Mouse (Mus musculus) hindbrain, embryonic 11.5 days (tissue): ENCODE data around the gene Fabp1. TPM values are rescaled to one million over a fixed set of nuclear protein-coding genes. Genes with fewer than 3 reads are reported as not detected.
A peak's percentile ranks its signal among the peaks of the same experiment; 100 is the strongest.

Experiments
- ATAC-seq: fragments of 200-750 bp; cut with Nextera tagmentation; 2 replicates; pipeline ENCODE4 v1.8.0; 2017; ENCODE audit warnings: mild to moderate bottlenecking, moderate TSS enrichment, moderate library complexity; ENCODE audit not compliant: low FRiP score
- DNase-seq: peaks from one replicate; pipeline ENCODE4 v3.0.0-alpha.2; 2015; ENCODE audit warnings: low spot score
- H3K27ac ChIP-seq: fragments of 300-500 bp; sonication (generic); 2 replicates; pipeline ENCODE4 v1.5.1; 2014; ENCODE audit warnings: mild to moderate bottlenecking, low read depth, low read length
- H3K27me3 ChIP-seq: fragments of 300-500 bp; sonication (generic); 2 replicates; pipeline ENCODE4 v1.6.1; 2014; ENCODE audit warnings: mild to moderate bottlenecking, low read length, moderate library complexity, mixed read lengths; ENCODE audit not compliant: control insufficient read depth, insufficient read depth
- H3K36me3 ChIP-seq: fragments of 300-500 bp; sonication (generic); 2 replicates; pipeline ENCODE4 v1.6.1; 2014; ENCODE audit warnings: mild to moderate bottlenecking, low read length, moderate library complexity, mixed read lengths; ENCODE audit not compliant: control insufficient read depth, insufficient read depth
- H3K4me1 ChIP-seq: fragments of 300-500 bp; sonication (generic); replicated peaks from 2 replicates; pipeline ENCODE4 v1.6.1; 2014; ENCODE audit warnings: low read length, mixed read lengths; ENCODE audit not compliant: control insufficient read depth, insufficient read depth
- H3K4me2 ChIP-seq: fragments of 300-500 bp; sonication (generic); replicated peaks from 2 replicates; pipeline ENCODE4 v1.6.1; 2014; ENCODE audit warnings: mild to moderate bottlenecking, low read depth, low read length
- H3K4me3 ChIP-seq: fragments of 300-500 bp; sonication (generic); 2 replicates; pipeline ENCODE4 v1.5.1; 2014; ENCODE audit warnings: low read depth, low read length
- H3K9ac ChIP-seq: fragments of 300-500 bp; sonication (generic); 2 replicates; pipeline ENCODE4 v1.6.1; 2014; ENCODE audit warnings: low read depth, low read length
- H3K9me3 ChIP-seq: fragments of 300-500 bp; sonication (generic); 2 replicates; pipeline ENCODE4 v1.6.1; 2016; ENCODE audit warnings: low read length; ENCODE audit not compliant: control insufficient read depth
- WGBS: fragments of 180-500 bp; shearing (Covaris S2); extraction: QIAGEN DNeasy Blood & Tissue Kit; methylation state at CpG from one replicate; pipeline ENCODE4 v1.1.7; 2014; 5-methylcytosine and 5-hydroxymethylcytosine counted together
- polyA plus RNA-seq: library from polyadenylated mRNA; unstranded; fragments of >200 nt; fragmentation: Nextera tagmentation; extraction: Ambion mirVana; gene quantifications from 2 replicates; pipeline ENCODE4 v1.2.1, GENCODE M21; 2014

The Fabp1 gene
- polyA plus RNA-seq, 1 experiment from 2014 or later = not detected

DNA sequence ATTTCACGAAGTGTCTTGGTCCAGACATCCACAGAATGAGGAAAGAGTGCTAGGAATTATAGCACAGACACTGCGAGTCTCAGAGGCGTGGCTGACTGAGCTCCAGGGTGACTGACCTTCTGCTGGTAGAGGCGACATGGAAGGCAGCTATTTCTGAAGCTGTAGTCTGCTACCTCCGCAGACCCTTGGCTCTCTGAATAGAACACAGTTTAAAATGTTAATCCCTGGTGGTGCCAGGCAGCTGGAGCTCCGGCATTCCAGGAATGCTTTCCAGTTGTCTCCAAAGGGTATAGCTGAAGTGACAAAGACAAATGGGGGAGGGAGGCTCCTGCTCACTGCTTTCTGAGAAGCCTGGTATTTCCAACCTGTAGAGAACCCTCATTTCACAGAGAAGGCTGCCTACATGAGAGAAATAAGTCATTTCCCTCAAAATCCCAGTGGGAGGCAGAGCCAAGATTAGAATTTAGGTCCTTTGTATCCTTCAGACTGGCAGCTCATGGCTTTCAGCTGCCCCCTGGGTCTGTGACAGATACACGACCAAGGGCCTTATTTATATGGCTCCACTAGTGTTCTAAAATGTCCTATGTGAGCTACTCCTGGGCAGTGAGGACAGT lies 27.6 kb downstream of the Fabp1 start:
- H3K4me1 ChIP-seq = 0 out of 2 replicates have a peak, but pooled peaks cover 4% of the 10 kb centered on the region
- WGBS = 5% methylated on average over 7 of the region's 7 CpGs
- peak; percentile 47; the same call in 1 of the 2 replicates for ATAC-seq
- no peaks in the 10 kb centered on the region for H3K9me3 ChIP-seq
- no peak overlapping the region for H3K4me2 ChIP-seq
- no peak overlapping the region for H3K9ac ChIP-seq
- H3K27me3 ChIP-seq = no peaks in the 10 kb centered on the region
- no peak overlapping the region for H3K4me3 ChIP-seq
- DNase-seq = peak; percentile 33
- 0 out of 2 replicates have a peak overlapping the region, but pooled peaks have one; percentile 10 for H3K27ac ChIP-seq
- no peaks in the 10 kb centered on the region for H3K36me3 ChIP-seq

DNA sequence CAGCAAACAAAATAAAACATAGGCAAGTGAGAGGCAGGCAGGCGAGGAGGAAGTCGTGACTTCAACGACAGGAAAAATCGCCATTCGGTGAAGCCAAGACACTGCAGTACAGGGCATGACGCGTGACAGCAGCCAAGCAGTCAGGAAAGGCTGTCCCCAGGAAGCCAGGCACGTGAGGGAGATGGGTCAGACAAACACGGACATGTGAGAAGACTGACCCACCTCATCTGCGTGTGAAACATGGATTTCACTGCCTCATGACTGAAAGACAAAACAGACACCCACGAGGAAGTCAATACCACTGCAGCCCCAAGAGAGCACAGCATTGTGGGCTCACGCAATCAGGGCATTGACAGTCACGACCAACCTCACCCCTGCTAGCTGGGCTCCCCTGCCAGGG lies 35.5 kb downstream of the Fabp1 start:
- Histone ChIP-seq H3K4me1 (no peaks in the 10 kb centered on the region), H3K9ac (no peak overlapping the region), H3K4me3 (no peak overlapping the region), H3K9me3 (no peaks in the 10 kb centered on the region), H3K27ac (no peak overlapping the region), H3K4me2 (no peak overlapping the region), H3K36me3 (no peaks in the 10 kb centered on the region), H3K27me3 (no peaks in the 10 kb centered on the region)
- DNase-seq (no peak), ATAC-seq (no peak)
- 84% methylated on average over 13 of the region's 13 CpGs for WGBS

DNA sequence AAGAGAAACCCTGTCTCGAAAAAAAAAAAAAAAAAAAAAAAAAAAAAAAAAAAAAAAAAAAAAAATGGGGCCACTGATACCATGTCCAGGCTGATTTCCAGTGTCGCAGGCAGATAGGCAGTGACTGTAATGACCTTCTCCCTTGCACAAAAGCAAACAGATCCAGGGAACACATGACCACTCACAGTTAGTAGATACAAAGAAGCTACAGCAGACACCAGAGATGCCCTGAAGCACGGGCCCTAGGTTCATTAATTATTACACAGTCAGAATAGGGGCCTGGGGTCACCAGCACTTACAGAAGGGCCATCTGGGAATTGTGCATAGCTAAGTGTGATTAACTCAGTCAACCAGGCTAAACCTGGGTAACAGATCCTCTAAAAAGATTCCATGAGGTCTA lies 36.3 kb downstream of the Fabp1 start:
- H3K36me3 ChIP-seq = no peaks in the 10 kb centered on the region
- H3K4me3 ChIP-seq = no peak overlapping the region
- no peaks in the 10 kb centered on the region for H3K4me1 ChIP-seq
- no peak overlapping the region for H3K4me2 ChIP-seq
- no peaks in the 10 kb centered on the region for H3K27me3 ChIP-seq
- no peak for DNase-seq
- H3K9ac ChIP-seq = no peak overlapping the region
- 56% methylated on average over 2 of the region's 3 CpGs for WGBS
- peak; percentile 17; the same call in 1 of the 2 replicates for ATAC-seq
- H3K27ac ChIP-seq = no peak overlapping the region
- H3K9me3 ChIP-seq = no peaks in the 10 kb centered on the region

DNA sequence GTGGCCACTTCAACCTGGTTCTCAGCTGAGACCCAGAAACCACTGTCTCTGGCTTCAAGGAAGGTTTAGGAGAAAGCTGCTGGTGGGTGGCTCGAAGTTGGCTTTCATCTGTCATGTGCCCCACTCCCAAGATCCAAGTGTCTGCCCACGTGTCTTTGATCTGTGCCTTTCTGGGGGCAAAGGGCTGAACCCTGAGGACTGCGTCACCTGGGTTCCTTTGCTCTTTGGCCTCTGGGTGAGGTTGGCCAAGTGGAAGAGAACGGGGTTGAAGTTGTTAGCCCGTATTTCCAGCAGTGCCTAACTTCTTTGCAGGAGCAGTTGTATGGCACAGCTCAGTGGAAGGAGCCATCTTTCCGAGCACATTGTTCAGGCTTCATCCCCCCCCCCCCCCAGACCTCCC lies 36.9 kb downstream of the Fabp1 start:
- H3K4me1 ChIP-seq = no peaks in the 10 kb centered on the region
- ATAC-seq (no peak), DNase-seq (no peak)
- WGBS = 82% methylated on average over 6 of the region's 6 CpGs
- H3K4me2 ChIP-seq = no peak overlapping the region
- no peak overlapping the region for H3K9ac ChIP-seq
- no peak overlapping the region for H3K27ac ChIP-seq
- H3K27me3 ChIP-seq = no peaks in the 10 kb centered on the region
- H3K4me3 ChIP-seq = no peak overlapping the region
- no peaks in the 10 kb centered on the region for H3K9me3 ChIP-seq
- no peaks in the 10 kb centered on the region for H3K36me3 ChIP-seq

DNA sequence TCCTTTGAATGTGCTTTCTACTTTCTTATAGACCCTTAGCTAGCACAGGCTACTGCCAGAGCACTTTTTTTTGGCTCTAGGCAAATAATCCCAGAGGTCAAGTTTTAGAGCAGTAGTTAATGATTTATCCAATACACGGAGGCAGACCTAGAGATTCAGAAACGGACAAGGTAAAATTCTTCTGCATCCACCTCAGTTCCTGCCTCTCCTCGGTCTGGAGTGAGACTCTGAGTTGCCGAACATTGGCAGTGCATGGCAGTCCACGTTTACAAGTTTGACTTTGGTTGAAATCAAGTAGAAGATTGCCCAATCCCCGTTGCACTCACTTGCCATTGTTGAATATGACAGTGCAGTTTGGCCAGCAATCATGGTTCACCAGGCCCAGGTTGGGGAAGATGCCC lies 37.4 kb downstream of the Fabp1 start:
- WGBS = 87% methylated on average over 6 of the region's 6 CpGs

DNA sequence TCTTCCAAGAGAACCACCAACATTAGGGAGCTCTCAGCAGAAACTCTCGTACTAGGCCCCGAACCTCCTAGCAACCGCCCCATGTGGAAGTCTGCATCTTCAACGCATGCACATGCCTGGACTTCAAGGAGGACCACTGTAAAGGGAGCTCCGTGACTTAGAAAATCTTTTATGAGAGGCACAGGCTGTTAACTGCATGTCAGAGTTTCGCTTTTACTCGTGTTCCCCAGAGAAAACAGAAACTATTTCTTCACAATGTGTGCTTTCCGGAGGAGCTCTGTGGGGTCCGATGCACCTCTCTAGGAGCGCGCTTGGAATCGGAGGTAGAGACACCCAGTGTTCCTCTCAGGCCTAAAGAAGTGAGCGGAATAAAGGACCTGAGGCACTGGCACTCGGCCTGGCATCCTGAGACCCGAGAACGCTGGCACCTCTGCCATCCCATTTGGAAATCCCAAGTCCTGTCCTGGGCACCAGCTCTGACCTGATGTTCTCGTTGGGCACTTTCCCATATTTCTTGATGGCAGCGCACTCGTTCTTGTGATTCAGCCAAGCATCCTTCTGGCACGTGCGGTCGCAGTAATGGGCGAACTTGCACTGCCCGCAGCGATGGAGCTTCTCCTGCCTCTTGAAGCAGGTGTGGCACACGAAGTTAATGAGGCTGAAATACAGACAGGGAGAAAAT lies 39.6 kb downstream of the Fabp1 start:
- H3K4me1 ChIP-seq = no peaks in the 10 kb centered on the region
- ATAC-seq (no peak), DNase-seq (no peak)
- H3K27me3 ChIP-seq = no peaks in the 10 kb centered on the region
- WGBS = 93% methylated on average over 26 of the region's 26 CpGs
- no peak overlapping the region for H3K9ac ChIP-seq
- H3K27ac ChIP-seq = no peak overlapping the region
- H3K4me2 ChIP-seq = no peak overlapping the region
- H3K36me3 ChIP-seq = no peaks in the 10 kb centered on the region
- no peaks in the 10 kb centered on the region for H3K9me3 ChIP-seq
- H3K4me3 ChIP-seq = no peak overlapping the region

More for the DNA sequence above, 37.4 kb downstream of the Fabp1 start:
- no peak overlapping the region for H3K4me3 ChIP-seq
- H3K27ac ChIP-seq = no peak overlapping the region
- H3K36me3 ChIP-seq = no peaks in the 10 kb centered on the region
- no peak overlapping the region for H3K9ac ChIP-seq
- no peaks in the 10 kb centered on the region for H3K27me3 ChIP-seq
- no peaks in the 10 kb centered on the region for H3K9me3 ChIP-seq
- no peak for ATAC-seq
- no peaks in the 10 kb centered on the region for H3K4me1 ChIP-seq
- no peak overlapping the region for H3K4me2 ChIP-seq
- no peak for DNase-seq

DNA sequence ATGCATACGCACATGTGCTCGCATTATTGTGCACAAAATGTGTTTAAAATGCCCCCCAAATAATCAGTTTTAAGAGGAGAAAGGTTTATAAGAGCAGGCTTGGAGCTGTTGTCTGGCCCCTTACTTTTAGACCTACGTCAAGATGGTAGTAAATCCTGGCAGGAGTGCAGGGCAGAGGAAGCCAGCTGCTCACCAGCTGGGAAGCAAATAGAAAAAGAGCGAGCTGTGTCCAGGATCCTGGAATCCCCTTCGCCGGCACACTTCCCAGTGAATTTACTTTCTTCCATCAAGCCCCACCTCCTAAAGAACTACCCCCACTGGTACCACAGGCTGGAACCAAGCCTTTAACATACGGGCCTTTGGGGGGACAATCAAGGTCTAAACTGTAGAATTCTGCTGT lies 41.2 kb downstream of the Fabp1 start:
- no peak for DNase-seq
- WGBS = 88% methylated on average over 7 of the region's 7 CpGs
- no peaks in the 10 kb centered on the region for H3K27me3 ChIP-seq
- H3K36me3 ChIP-seq = no peaks in the 10 kb centered on the region
- no peak overlapping the region for H3K9ac ChIP-seq
- no peak overlapping the region for H3K4me2 ChIP-seq
- no peak for ATAC-seq
- no peak overlapping the region for H3K27ac ChIP-seq
- no peaks in the 10 kb centered on the region for H3K4me1 ChIP-seq
- no peak overlapping the region for H3K4me3 ChIP-seq
- no peaks in the 10 kb centered on the region for H3K9me3 ChIP-seq

DNA sequence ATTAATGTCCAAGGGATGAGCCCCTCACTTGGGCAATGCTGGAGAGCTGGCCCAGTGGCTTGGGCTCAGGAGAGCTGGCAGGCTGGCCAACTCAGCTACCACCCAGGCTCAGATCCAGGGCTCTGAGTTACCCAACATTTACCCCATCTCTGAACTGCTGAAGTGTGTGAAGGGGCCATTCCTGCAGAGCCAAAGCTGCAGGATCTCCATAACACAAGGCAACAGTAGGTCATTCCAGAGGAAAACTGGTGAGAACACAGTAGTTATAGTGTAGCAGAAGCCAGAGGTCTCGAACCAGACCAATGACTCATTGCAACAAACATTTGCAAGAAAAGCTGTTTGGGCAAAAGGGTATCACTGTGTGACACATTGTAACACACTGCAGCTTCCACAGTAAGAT lies 43.2 kb downstream of the Fabp1 start:
- Histone ChIP-seq H3K27ac (no peak overlapping the region), H3K9ac (no peak overlapping the region), H3K4me1 (no peaks in the 10 kb centered on the region), H3K4me3 (no peak overlapping the region), H3K27me3 (no peaks in the 10 kb centered on the region), H3K9me3 (no peaks in the 10 kb centered on the region), H3K4me2 (no peak overlapping the region), H3K36me3 (no peaks in the 10 kb centered on the region)
- DNase-seq (no peak), ATAC-seq (no peak)
- 93% methylated on average over 1 of the region's 1 CpGs for WGBS

DNA sequence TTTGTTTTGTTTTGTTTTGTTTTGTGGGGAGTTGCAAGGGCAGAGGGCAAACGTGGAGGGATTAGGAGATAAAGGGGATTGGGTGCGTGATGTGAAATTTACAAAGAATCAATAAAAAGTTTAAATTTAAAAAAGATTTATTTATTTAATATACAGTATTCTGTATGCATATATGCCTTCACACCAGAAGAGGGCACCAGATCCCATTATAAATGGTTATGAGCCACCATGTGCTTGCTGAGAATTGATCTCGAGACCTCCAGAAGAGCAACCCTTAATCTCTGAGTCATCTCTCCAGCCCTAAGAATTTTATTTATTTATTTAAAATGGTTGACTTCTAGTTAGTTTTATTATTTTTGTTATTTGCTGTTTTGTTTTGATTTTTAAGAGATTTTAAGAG lies 43.6 kb downstream of the Fabp1 start:
- Histone ChIP-seq H3K4me3 (no peak overlapping the region), H3K9ac (no peak overlapping the region), H3K4me1 (no peaks in the 10 kb centered on the region), H3K36me3 (no peaks in the 10 kb centered on the region), H3K9me3 (no peaks in the 10 kb centered on the region), H3K27ac (no peak overlapping the region), H3K27me3 (no peaks in the 10 kb centered on the region), H3K4me2 (no peak overlapping the region)
- no peak for DNase-seq
- 95% methylated on average over 3 of the region's 3 CpGs for WGBS
- ATAC-seq = no peak
